Mouse (Mus musculus): Measurements from ENCODE around the gene Klf4.
A peak's percentile ranks its signal among the peaks of the same experiment; 100 is the strongest.

Klf4 gene

DNA sequence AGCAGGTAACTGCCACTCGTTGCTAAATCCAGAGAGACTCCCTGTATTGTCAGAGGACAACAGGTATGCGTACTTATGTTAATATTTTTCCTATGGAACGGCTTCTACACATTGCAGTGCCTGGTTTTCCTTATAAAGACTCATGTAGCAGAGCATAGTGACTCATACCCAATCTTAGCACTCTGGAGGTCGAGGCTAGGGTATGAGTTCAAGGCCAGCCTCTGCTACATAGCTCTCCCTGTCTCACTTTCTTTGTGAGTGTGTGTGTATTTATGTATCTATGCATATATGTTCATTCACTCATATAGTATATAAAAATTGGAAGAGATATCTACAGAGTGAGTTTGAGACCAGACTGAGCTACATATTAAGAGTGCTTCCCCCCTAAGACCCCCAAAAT, 8.3 kb downstream of the Klf4 start:
- no peak for DNase-seq (ENCODE audit: low spot score)

DNA sequence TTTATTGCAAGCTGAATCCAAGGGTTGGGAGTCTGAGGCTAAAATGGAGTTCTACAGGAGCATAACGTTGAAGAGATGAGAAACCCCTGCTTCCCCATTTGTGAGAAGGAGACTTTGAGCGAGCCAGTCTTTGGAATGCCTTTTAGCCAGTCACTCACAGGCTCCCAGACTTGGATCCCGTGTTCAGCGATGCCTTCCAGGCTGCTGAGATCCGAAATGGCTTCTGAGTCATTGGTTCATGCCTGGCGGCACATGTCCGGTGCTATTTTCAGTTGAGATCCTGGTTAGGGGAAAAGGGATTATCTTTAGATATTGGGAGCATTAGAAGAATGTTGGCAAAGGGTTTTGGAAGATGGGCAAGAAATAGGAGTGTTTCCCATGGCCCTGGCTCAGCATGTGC, 14.8 kb downstream of the Klf4 start:
- DNase-seq (ENCODE audit: low spot score): no peak

DNA sequence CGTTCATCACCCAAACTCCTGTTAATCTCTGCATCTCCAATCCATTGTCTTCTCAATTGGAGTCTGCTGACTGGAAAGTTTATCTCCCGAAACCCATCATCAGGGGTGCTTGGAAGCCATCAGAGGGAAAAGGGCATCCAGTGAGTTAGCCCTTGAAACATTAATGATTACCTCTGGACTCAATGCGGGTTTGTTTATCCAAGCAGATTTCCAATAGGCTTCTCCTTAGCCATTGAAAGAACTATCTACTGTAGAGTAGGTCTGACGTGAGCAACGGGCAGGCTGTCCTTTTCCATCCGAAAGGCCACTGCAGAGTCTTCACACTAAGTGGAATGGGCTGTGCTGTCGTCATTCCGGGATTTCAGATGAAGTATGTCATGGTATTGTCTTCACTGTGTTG, 16.2 kb downstream of the Klf4 start:
- no peak for DNase-seq (ENCODE audit: low spot score)

DNA sequence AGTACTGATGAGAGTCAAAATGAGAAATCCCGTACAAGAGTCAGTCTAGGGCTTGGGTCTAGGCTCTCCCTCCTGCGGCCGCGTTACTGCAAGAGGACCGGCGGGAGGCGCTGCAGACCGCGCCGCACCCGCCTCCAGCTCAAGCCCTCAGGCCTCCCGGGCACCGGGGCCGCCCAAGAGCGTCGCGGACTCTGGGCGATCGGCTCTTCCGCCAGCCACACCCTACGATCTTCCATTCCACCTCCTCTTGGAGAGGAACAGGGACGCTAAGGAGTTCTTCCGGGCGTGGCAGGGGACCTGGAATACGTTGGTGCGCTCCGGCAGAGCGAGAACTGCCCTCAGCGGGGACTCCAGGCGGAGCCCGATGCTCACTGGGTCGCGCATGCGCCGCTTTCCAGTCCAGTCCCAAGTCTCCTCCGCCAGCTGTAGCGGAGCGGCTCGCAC, 17.5 kb downstream of the Klf4 start:
- DNase-seq (ENCODE audit: low spot score): no peak

DNA sequence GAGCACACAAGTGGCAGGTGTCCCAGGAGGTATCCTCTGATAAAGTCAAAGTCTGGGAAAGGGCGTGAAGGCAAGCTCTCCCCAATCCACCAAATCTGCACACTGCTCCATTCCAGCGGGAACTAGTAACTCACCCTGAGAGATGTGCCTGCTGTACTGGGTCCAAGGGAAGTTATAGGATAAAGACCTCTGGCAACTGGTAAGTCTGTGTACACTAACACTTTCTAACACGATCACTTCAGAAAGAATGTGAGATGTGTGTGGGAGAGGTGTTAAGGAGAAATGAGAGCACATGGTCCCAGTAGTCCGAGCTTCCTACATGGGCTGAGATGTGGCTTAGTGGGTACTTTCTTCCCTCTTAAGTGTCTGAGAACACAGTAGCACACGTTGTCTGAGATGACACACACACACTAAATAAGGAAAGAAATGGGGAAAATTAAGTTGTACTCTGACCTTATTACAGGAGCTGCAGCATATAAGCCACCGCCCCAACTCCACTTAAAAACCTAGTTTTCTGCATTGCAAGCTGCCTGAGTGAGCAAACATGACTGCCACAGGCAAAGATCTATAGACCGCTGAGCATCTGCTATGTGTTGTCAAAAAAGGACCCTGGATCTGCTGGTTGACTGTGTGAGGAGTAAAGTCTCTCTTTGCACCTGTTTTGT, 18.5 kb downstream of the Klf4 start:
- no peak for DNase-seq (ENCODE audit: low spot score)

DNA sequence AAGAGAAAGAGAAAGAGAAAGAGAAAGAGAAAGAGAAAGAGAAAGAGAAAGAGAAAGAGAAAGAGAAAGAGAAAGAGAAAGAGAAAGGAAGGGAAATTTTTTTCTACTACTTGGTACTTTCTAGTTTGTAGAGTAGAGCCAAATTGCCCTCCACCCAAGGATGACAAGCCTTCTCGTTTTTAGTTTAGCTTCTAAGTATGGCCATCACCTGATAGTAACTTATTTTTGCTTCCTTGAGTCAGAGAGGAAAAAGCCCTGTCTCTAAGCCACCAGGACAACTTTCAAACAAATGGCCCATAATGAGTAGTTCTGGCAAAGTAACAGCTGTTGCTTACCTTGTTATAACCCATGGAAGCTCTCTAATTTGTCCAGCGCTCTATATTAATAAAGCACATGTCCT, 20.9 kb downstream of the Klf4 start:
- DNase-seq (ENCODE audit: low spot score): no peak

DNA sequence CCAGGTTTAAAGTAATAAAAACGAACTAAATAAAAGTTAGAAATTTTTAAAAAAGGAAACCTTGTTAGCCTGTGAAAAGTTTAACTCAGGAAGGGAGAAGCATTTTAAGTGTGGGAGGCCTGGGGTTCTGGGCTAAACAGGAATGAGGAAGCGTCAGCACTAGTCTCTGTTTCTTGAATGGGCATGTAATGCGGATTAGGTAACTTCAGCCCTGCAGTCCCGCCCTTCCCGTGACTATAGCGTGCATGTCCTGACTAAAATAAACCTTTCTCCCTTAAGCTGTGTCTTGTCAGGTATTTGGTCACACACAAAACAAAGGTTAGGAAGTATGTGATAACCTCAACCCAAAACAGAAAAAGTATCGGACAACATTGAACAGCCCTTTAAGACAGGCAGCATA, 23.6 kb downstream of the Klf4 start:
- DNase-seq (ENCODE audit: low spot score): no peak

DNA sequence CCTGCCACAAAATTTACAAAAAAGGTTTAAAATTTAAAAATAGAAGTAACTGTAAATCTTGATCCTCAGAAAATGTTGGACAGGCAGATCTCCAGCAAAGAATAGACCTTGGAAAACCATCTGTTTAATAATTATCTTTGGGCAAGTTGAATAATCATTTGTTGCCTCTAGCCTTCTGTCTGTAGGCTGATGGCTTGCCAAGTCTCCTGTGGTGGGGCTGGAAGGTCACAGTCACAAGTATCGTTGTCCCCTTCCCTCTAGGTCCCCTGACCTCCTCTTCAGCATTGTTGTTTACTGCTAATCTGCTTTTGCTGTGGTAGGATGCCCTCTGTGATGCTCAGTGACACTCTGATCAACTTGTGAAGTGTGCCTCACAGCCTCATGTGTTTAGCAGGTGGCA, 33.6 kb downstream of the Klf4 start:
- DNase-seq (ENCODE audit: low spot score): no peak

DNA sequence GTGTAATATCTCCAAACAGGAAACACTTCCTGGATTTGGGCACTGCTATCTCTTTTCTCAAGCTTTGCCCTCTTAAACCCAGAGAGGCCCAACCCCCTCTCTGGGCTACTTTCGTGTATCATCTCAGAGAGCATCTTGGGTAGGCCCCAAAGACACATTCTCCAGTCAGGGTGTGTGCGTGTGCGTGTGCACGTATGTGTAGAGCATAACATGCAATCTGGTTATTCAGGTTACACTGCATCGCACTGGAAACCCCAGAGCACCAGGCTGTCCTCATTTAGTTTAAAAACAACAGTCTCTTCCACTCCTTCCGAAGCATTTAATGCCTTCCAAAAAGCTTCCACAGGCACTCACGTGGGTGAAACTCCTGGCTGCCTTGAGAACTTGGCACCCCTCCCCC, 35.9 kb downstream of the Klf4 start:
- DNase-seq (ENCODE audit: low spot score): no peak

DNA sequence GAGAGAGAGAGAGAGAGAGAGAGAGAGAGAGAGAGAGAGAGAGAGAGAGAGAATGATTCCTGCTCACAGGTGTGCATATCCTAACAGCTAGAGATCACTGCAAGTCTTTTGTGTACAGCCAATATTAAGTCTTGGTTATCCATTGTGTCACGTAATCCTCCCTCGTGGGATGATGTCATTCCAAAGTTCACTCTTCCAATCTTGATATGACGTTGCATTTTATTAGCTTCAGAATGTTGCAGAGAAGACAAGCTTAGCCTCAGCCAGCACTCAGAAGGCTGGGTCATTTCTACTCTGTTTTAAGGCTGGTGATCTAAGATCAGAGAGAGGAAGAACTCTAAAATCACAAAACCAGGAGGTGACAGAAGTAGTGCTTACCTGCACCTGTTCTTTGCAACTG, 39.0 kb downstream of the Klf4 start:
- DNase-seq (ENCODE audit: low spot score): peak; percentile 35

DNA sequence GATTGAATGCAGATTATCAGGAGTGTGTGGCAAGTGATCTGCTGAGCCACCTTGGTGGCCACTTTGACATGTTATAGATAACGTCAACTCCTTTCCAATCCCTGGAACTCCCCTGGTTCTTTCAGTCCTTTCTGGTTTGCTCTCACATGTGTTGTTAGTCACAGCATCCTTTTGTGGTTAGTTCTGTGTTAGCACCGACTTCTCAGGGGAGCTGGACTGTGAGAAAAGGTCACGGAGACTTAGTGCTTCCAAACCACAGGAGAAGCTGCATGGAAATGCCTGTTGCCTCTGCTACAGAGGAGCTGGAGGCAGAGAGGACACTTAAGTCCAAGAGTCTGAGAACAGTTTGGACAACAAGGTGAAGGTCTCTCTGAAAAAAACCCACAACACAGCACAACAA, 42.9 kb downstream of the Klf4 start:
- no peak for DNase-seq (ENCODE audit: low spot score)

DNA sequence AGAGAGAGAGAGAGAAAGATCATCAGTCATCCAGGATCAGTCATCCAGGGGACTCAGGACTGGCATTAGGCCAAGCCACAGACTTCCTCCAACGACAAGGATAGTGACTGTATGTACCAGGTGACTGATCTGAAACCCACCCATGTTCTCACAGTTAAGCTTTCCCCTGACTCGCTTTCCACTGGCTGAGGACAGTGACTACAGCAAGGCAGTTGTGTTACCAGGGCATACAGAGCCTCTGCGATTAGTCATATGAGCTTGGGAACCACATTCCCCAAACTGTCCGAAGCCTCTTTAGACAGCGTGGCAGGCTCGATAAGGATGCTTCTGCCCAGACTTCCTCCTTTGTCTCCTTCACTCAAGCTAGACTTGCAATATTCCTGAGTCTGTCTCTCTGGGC, 43.7 kb downstream of the Klf4 start:
- no peak for DNase-seq (ENCODE audit: low spot score)

DNA sequence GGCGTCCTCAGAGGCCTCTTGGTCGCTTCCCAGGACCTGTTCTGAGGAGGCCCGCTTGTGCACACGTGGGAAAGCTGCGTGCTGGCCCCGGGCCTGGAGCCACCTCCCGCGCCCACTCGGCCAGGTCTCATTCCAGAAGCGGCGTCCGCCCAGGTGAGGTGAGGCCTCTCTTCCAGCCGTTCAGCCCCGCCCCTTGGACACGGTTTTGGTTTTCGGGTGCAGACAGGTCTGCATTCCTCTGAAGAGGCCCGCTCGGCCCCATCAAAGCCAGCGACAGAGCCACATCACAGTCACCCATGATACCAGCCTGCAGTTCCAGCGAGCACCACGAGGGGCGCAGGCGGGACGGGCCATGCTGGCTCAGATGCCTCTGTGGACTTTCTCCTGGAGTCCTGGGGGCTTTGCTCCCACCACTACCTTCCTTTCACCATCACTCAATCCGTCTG, 51.9 kb downstream of the Klf4 start:
- no peak for DNase-seq (ENCODE audit: low spot score)

DNA sequence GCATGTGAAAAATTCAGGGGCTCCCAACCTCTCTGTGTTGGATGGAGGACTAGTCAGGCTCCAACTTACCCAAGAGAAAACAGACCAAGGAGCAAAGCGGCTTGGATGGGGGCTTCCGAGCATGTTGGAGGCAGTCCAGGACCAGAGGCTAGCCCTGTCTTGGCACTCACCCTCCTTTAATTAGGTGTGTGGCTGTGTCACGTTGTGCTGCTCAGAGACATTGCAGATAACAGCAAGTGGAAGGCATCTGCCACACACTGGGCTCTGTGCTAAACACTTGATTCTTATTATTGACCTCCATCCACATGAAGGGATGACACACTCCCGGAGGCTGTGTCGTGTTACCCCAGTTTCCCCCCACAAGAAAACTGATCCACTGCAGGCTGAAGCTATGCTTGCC, 53.9 kb downstream of the Klf4 start:
- DNase-seq (ENCODE audit: low spot score): peak; percentile 29

DNA sequence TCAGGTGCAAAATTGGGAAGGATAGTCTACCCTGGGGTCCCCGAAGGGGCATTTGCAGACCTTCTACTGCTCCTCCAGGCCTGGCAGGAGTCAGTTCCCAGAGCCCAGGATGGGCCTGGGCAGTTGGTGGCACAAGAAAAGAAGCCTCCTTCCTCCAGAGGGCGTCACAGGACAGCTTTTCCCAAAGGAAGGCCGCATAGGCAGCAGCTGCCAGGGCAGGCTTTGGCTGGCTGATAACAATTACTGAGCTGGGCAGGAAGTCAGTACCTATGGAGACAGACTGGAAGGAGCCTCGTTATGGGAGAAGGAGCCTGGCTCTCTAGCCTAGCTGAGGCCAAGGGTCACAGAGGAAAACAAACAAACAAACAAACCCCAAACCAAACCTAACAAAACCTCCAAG, 54.3 kb downstream of the Klf4 start:
- peak; percentile 81 for DNase-seq (ENCODE audit: low spot score)

DNA sequence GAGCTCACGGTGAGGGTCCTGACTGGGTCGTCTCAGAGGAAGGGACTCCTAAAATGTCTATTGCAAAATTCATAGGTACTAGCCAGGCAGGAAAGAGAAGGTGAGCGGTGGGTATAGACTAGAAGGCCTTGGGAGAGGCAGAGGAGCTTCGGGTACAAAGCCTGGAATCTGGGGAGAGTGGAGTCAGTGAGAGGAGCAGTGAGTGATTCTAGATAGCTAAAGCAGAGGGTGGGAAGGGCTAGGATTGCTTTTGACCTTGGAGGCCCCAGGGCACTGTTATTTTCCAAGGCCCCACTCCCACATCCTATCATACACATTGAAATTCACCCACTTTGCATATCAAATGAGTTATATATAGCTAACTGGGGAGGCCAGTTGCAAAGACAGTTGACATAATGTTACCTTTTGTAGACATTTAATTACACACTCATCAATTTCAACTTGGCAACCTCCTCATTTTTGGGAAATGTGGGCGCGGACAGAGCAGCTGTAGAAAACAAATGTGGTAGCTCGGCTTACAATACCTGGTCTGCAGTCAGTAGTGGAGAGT, 55.0 kb downstream of the Klf4 start:
- no peak for DNase-seq (ENCODE audit: low spot score)
